Mouse (Mus musculus) activated CD4-positive, CD25-positive, alpha-beta regulatory T cell, adult 4 months (primary cell): ENCODE data around the gene Snapin. TPM values are rescaled to one million over a fixed set of nuclear protein-coding genes. Genes with fewer than 3 reads are reported as not detected.

ENCODE experiments used
- ATAC-seq: one replicate; pipeline ENCODE4 v1.8.0; 2017
- polyA plus RNA-seq, 2 experiments: library from polyadenylated mRNA; unstranded; fragments of 100-300 nt; shearing (Covaris generic); gene quantifications; one replicate each; pipeline ENCODE4 v1.2.1; 2017

The Snapin gene
- polyA plus RNA-seq, 2 experiments from 2014 or later: 48.3 to 56.3 TPM

- no peak for ATAC-seq
These were observed 39.3 kb downstream of the Snapin start for GRCm38 (mm10) chr3:90451396-90452095.

- no peak for ATAC-seq
These were observed 40.0 kb downstream of the Snapin start for GRCm38 (mm10) chr3:90450874-90451273.

- ATAC-seq: no peak
These were observed 42.2 kb downstream of the Snapin start for GRCm38 (mm10) chr3:90448626-90449025.

- no peak for ATAC-seq
These were observed 43.7 kb downstream of the Snapin start for GRCm38 (mm10) chr3:90447123-90447494.

GRCm38 (mm10) chr3:90446389-90447122, 44.3 kb downstream of the Snapin start:
- no peak for ATAC-seq

GRCm38 (mm10) chr3:90445417-90446200, 45.2 kb downstream of the Snapin start:
- no peak for ATAC-seq

GRCm38 (mm10) chr3:90443977-90444376, 46.9 kb downstream of the Snapin start:
- no peak for ATAC-seq

- ATAC-seq: no peak
These were observed 50.1 kb downstream of the Snapin start for GRCm38 (mm10) chr3:90440756-90441155.

Other genes starting within 250 kb of the Snapin start
- not detected for gene Creb3l4, start 247.5 kb downstream of the Snapin start, polyA plus RNA-seq
- 10 to 100 TPM; 48.5 to 65.9 TPM for gene Slc39a1, start 242.9 kb downstream of the Snapin start, polyA plus RNA-seq
- 10 to 100 TPM; 33.2 to 42.9 TPM for gene Crtc2, start 236.9 kb downstream of the Snapin start, polyA plus RNA-seq
- gene Dennd4b, start 225.8 kb downstream of the Snapin start, polyA plus RNA-seq: 10 to 100 TPM; 15.8 to 25.5 TPM
- gene Gatad2b, start 197.9 kb downstream of the Snapin start, polyA plus RNA-seq: 10 to 100 TPM; 20.3 to 21.3 TPM
- gene Slc27a3, start 101.1 kb downstream of the Snapin start, polyA plus RNA-seq: under 1 TPM in 1 of 2 experiments, not detected in 1; 0.21 TPM
- gene Ints3, start 57.4 kb downstream of the Snapin start, polyA plus RNA-seq: 10 to 100 TPM; 13.8 to 17.2 TPM
- not detected for gene Npr1, start 25.2 kb downstream of the Snapin start, polyA plus RNA-seq
- 100 to 1,000 TPM in 1 of 2 experiments, 10 to 100 TPM in 1; 99.7 to 101 TPM for gene Ilf2, start 14.9 kb downstream of the Snapin start, polyA plus RNA-seq
- gene Chtop, start 18.5 kb upstream of the Snapin start, polyA plus RNA-seq: 10 to 100 TPM; 43.5 to 67.8 TPM
- gene S100a1, start 23.4 kb upstream of the Snapin start, polyA plus RNA-seq: 1 to 10 TPM; 5.6 to 6.6 TPM
- gene S100a13, start 23.4 kb upstream of the Snapin start, polyA plus RNA-seq: 100 to 1,000 TPM; 235 to 298 TPM
- under 1 TPM in 1 of 2 experiments, not detected in 1; 0.47 TPM for gene S100a14, start 35.8 kb upstream of the Snapin start, polyA plus RNA-seq
- gene S100a16, start 46.2 kb upstream of the Snapin start, polyA plus RNA-seq: not detected
- gene S100a3, start 69.5 kb upstream of the Snapin start, polyA plus RNA-seq: 1 to 10 TPM; 2.6 to 3.2 TPM
- not detected for gene S100a2, start 99.2 kb upstream of the Snapin start, polyA plus RNA-seq
- gene Gm42674, start 110.9 kb upstream of the Snapin start, polyA plus RNA-seq: not detected
- 100 to 1,000 TPM; 152 to 248 TPM for gene S100a4, start 112.7 kb upstream of the Snapin start, polyA plus RNA-seq
- gene S100a5, start 117.5 kb upstream of the Snapin start, polyA plus RNA-seq: not detected
- 100 to 1,000 TPM; 548 to 785 TPM for gene S100a6, start 121.8 kb upstream of the Snapin start, polyA plus RNA-seq
- gene S100a7a, start 163.0 kb upstream of the Snapin start, polyA plus RNA-seq: not detected
- 1 to 10 TPM in 1 of 2 experiments, not detected in 1; 1.8 TPM for gene S100a8, start 177.9 kb upstream of the Snapin start, polyA plus RNA-seq
- 1 to 10 TPM in 1 of 2 experiments, not detected in 1; 1.3 TPM for gene S100a9, start 204.7 kb upstream of the Snapin start, polyA plus RNA-seq
- gene Pglyrp4, start 235.9 kb upstream of the Snapin start, polyA plus RNA-seq: not detected